Mouse (Mus musculus): ENCODE data around the gene Kirrel.

GRCm38 (mm10) chr3:87115726-87116540, 58.6 kb downstream of the Kirrel start:
- TF ChIP-seq CTCF (conservative IDR thresholded peaks at IDR 0.05; ENCODE audit: insufficient read depth, insufficient read length, low read depth, low read length) (no peak), POLR2A (IDR thresholded peaks at IDR 0.05; ENCODE audit: low read depth, low read length) (no peak)

Data from kidney, adult 2 months (tissue).